Mouse (Mus musculus): Measurements from ENCODE around the gene Atg16l2.

DNA sequence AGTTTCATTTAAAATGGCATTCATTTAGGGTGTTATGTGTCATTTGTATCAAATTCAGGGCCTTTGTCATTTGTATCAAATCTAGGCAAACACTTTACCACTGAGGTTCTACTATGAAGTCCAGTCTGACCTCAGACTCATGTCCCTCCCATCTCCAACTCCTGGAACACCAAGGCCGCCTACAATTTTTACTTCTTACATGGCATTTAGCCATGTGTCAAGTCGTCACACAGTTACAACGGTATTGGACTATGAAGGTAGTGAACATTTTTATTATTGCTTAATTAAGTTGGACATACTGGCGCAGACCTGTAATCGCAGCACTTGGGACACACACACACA lies 7.9 kb upstream of the Atg16l2 start:
- TF ChIP-seq CTCF (IDR thresholded peaks at IDR 0.05; ENCODE audit: low read depth) (no peak), EP300 (IDR thresholded peaks at IDR 0.05; ENCODE audit: low read depth) (no peak)

All from liver, postnatal 0 days (tissue).